Mouse (Mus musculus): ENCODE measurements at regions not wholly inside any gene's neighbourhood (a gene's known extent, or its start where the extent isn't known, plus 50 kb on each side); places are given as distances from the start of the nearest gene placed in this dataset.

GRCm38 (mm10) chr19:21144659-21145283, 127.3 kb upstream of the Zfand5 start:
- Histone ChIP-seq H3K27me3 (no peaks in the 10 kb centered on the region), H3K27ac (no peak overlapping the region), H3K36me3 (ENCODE audit: poor library complexity, severe bottlenecking) (no peaks in the 10 kb centered on the region), H3K9me3 (replicated peaks) (no peaks in the 10 kb centered on the region), H3K4me2 (no peak overlapping the region), H3K4me1 (peaks cover 8% of the 10 kb centered on the region; the same call in 1 of the 2 replicates), H3K4me3 (no peak overlapping the region), H3K9ac (no peak overlapping the region)
- peak; percentile 45; the same call in 1 of the 2 replicates for ATAC-seq
- 11% methylated on average over 13 of the region's 13 CpGs for WGBS

GRCm38 (mm10) chr19:21143970-21144595, 128.0 kb upstream of the Zfand5 start:
- peaks cover 8% of the 10 kb centered on the region; the same call in 1 of the 2 replicates for H3K4me1 ChIP-seq
- no peak overlapping the region for H3K9ac ChIP-seq
- ATAC-seq = no peak
- no peak overlapping the region for H3K4me2 ChIP-seq
- WGBS = 39% methylated on average over 7 of the region's 7 CpGs
- no peak overlapping the region for H3K4me3 ChIP-seq
- no peak overlapping the region for H3K27ac ChIP-seq
- no peaks in the 10 kb centered on the region for H3K9me3 ChIP-seq (replicated peaks)
- no peaks in the 10 kb centered on the region for H3K27me3 ChIP-seq
- no peaks in the 10 kb centered on the region for H3K36me3 ChIP-seq (ENCODE audit: poor library complexity, severe bottlenecking)

DNA sequence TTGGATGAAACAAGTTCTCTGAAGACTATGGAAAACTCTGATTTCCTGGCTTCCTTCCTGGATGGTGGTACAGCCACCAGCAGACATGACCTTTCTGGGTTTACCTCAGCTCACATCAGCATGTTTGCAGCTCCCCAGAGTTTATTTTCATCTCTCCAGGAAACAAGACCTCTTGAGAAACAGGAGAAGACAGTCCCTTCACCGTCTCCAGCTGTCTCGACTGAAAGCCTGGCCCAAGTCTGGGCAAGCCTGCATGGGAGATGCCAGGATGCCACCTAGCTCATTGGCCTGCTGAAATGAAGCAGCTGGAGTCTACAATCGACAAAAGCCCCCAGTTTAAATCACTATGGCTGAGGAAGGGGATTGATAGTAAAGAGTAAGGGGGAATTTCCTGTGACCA, 131.6 kb upstream of the Zfand5 start:
- H3K4me1 ChIP-seq = peaks cover 20% of the 10 kb centered on the region
- H3K9me3 ChIP-seq (replicated peaks) = no peaks in the 10 kb centered on the region
- no peaks in the 10 kb centered on the region for H3K36me3 ChIP-seq (ENCODE audit: poor library complexity, severe bottlenecking)
- WGBS = 81% methylated on average over 3 of the region's 3 CpGs
- no peak overlapping the region for H3K4me2 ChIP-seq
- no peak for ATAC-seq
- no peaks in the 10 kb centered on the region for H3K27me3 ChIP-seq
- no peak overlapping the region for H3K4me3 ChIP-seq
- H3K9ac ChIP-seq = no peak overlapping the region
- H3K27ac ChIP-seq = no peak overlapping the region

DNA sequence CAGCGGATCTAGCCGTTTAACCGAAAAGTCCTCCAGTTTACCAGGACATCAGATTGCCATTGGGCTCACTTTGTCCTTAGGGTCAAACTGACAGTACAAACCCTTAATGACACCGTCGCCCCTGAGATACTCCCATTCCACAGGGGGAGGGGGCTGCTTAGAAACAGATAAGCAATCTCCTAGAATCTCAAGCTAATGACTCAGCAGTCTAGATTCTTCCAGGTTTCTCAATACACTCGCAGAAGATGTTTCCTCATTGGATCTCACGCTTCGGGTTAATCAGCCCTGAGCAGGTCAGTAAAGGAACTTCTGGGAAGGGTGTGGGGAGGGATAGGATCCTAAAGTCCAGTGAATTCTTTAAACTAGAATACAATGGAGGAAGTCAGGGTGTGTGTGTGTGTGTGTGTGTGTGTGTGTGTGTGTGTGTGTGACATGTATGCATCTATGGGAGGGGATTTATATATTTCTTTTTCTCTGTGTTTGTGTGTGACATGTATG, 133.0 kb upstream of the Zfand5 start:
- WGBS = 86% methylated on average over 8 of the region's 8 CpGs
- no peak for ATAC-seq
- no peaks in the 10 kb centered on the region for H3K36me3 ChIP-seq (ENCODE audit: poor library complexity, severe bottlenecking)
- H3K27me3 ChIP-seq = no peaks in the 10 kb centered on the region
- no peak overlapping the region for H3K27ac ChIP-seq
- no peak overlapping the region for H3K4me3 ChIP-seq
- H3K4me2 ChIP-seq = no peak overlapping the region
- H3K4me1 ChIP-seq = peaks cover 17% of the 10 kb centered on the region
- H3K9me3 ChIP-seq (replicated peaks) = no peaks in the 10 kb centered on the region
- H3K9ac ChIP-seq = no peak overlapping the region

- no peaks in the 10 kb centered on the region for H3K9me3 ChIP-seq (replicated peaks)
- no peak overlapping the region for H3K4me3 ChIP-seq
- no peaks in the 10 kb centered on the region for H3K36me3 ChIP-seq (ENCODE audit: poor library complexity, severe bottlenecking)
- H3K9ac ChIP-seq = no peak overlapping the region
- 68% methylated on average over 1 of the region's 1 CpGs for WGBS
- no peak for ATAC-seq
- no peak overlapping the region for H3K27ac ChIP-seq
- no peak overlapping the region for H3K4me2 ChIP-seq
- H3K27me3 ChIP-seq = no peaks in the 10 kb centered on the region
- peaks cover 17% of the 10 kb centered on the region for H3K4me1 ChIP-seq
Measured at GRCm38 (mm10) chr19:21136756-21137155, 135.3 kb upstream of the Zfand5 start.

DNA sequence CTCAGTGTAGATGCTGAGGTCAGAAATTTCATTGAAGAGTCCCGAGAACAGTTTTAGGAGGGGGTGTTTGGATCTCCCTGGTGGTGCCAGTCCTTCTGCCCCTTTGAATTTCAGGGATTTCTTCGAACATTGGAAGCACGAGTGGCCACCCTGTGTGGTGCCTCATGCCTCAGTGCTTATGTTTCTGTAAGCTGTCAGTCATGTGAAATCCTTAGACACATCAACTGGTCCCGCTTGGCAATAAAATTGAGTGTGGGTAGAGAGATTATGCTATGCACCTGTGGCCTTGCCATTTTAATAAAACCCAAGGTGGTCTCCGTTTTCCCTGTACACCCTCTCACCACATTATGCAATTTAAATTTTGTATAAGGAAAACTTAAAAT, 136.1 kb upstream of the Zfand5 start:
- H3K4me3 ChIP-seq = no peak overlapping the region
- H3K36me3 ChIP-seq (ENCODE audit: poor library complexity, severe bottlenecking) = no peaks in the 10 kb centered on the region
- H3K27ac ChIP-seq = no peak overlapping the region
- 30% methylated on average over 5 of the region's 5 CpGs for WGBS
- H3K9me3 ChIP-seq (replicated peaks) = no peaks in the 10 kb centered on the region
- no peak overlapping the region for H3K4me2 ChIP-seq
- peak; percentile 59; the same call in 1 of the 2 replicates for ATAC-seq
- H3K9ac ChIP-seq = no peak overlapping the region
- no peaks in the 10 kb centered on the region for H3K27me3 ChIP-seq
- peaks cover 17% of the 10 kb centered on the region for H3K4me1 ChIP-seq

DNA sequence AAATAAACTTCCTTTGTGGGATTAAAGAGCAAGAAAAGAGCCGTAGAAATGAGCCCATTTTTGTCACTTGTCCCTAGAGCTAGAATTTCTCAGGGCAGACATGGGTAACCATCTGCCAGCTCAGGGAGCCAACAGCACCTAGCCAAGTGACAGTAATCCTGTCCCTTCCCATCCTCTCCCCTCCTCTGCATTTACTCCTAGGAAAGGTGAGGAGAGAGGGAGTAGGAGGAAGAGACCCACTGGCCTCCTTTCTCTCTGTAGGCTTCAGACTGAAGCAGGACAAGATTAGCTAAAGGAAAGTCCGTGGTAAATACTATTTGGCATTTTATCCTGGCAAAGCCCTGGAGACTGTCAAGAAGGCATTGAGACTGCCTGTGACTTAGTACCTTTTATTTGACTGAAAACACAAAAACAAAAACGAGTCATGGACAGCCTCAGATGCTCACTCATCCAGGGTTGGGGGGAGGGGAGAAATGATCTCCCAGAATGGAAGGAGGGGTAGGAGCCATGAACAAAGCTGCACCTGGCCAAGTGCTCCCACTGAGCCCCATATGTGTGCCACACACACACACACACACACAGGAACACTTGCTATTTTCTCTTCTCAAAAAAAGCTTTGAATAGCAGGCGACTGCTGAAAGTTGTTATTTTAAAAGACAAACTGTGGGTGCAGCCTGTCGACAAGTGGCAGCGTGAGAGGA, 136.6 kb upstream of the Zfand5 start:
- no peak overlapping the region for H3K4me3 ChIP-seq
- no peaks in the 10 kb centered on the region for H3K9me3 ChIP-seq (replicated peaks)
- H3K36me3 ChIP-seq (ENCODE audit: poor library complexity, severe bottlenecking) = no peaks in the 10 kb centered on the region
- H3K4me2 ChIP-seq = no peak overlapping the region
- H3K27ac ChIP-seq = no peak overlapping the region; the same call in 1 of the 2 replicates
- 17% methylated on average over 6 of the region's 6 CpGs for WGBS
- H3K27me3 ChIP-seq = no peaks in the 10 kb centered on the region
- peak; percentile 73 for ATAC-seq
- H3K4me1 ChIP-seq = peaks cover 17% of the 10 kb centered on the region
- H3K9ac ChIP-seq = no peak overlapping the region

- H3K36me3 ChIP-seq (ENCODE audit: poor library complexity, severe bottlenecking) = no peaks in the 10 kb centered on the region
- H3K9me3 ChIP-seq (replicated peaks) = no peaks in the 10 kb centered on the region
- 88% methylated on average over 5 of the region's 5 CpGs for WGBS
- no peaks in the 10 kb centered on the region for H3K27me3 ChIP-seq
- no peak overlapping the region for H3K4me2 ChIP-seq
- H3K9ac ChIP-seq = no peak overlapping the region
- no peak overlapping the region for H3K27ac ChIP-seq
- no peak for ATAC-seq
- no peak overlapping the region for H3K4me3 ChIP-seq
- no peaks in the 10 kb centered on the region for H3K4me1 ChIP-seq
Measured at GRCm38 (mm10) chr19:21129653-21130052, 142.4 kb upstream of the Zfand5 start.

- no peaks in the 10 kb centered on the region for H3K27me3 ChIP-seq
Measured at GRCm38 (mm10) chr19:21127079-21127745, 144.9 kb upstream of the Zfand5 start.

GRCm38 (mm10) chr19:21126670-21127069, 145.4 kb upstream of the Zfand5 start:
- Histone ChIP-seq H3K9ac (no peak overlapping the region), H3K4me1 (no peaks in the 10 kb centered on the region), H3K27ac (no peak overlapping the region), H3K9me3 (replicated peaks) (no peaks in the 10 kb centered on the region), H3K36me3 (ENCODE audit: poor library complexity, severe bottlenecking) (no peaks in the 10 kb centered on the region), H3K4me3 (no peak overlapping the region), H3K27me3 (no peaks in the 10 kb centered on the region), H3K4me2 (no peak overlapping the region)
- ATAC-seq = no peak
- 85% methylated on average over 2 of the region's 2 CpGs for WGBS

More at GRCm38 (mm10) chr19:21127079-21127745, 144.9 kb upstream of the Zfand5 start:
- no peak overlapping the region for H3K4me2 ChIP-seq
- no peak overlapping the region for H3K9ac ChIP-seq
- WGBS = 91% methylated on average over 8 of the region's 8 CpGs
- no peaks in the 10 kb centered on the region for H3K9me3 ChIP-seq (replicated peaks)
- no peak overlapping the region for H3K4me3 ChIP-seq
- no peaks in the 10 kb centered on the region for H3K36me3 ChIP-seq (ENCODE audit: poor library complexity, severe bottlenecking)
- H3K4me1 ChIP-seq = no peaks in the 10 kb centered on the region
- no peak overlapping the region for H3K27ac ChIP-seq
- no peak for ATAC-seq

DNA sequence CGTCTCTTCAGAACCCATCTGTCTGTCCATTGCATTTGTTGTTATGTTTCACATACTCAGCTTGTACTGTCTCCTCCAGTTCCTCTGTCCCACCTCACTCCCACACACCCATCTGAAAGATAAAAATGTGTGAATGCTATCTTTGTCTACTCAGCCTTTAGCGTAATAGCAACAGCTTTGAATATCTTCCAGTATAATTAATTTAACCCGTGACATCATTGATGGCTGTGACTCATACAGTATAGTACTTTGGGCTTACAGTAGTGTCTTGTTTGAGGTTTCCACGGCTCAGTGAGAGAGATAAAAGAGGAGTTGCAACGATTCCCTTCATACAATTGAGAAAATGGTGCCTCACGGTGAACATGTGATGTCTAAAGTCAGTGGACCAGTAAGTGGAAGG, 152.6 kb upstream of the Zfand5 start:
- WGBS = 78% methylated on average over 6 of the region's 6 CpGs
- H3K4me2 ChIP-seq = no peak overlapping the region
- no peak overlapping the region for H3K4me3 ChIP-seq
- H3K27ac ChIP-seq = no peak overlapping the region
- no peak overlapping the region for H3K9ac ChIP-seq
- no peaks in the 10 kb centered on the region for H3K9me3 ChIP-seq (replicated peaks)
- H3K4me1 ChIP-seq = no peaks in the 10 kb centered on the region
- H3K36me3 ChIP-seq (ENCODE audit: poor library complexity, severe bottlenecking) = no peaks in the 10 kb centered on the region
- no peaks in the 10 kb centered on the region for H3K27me3 ChIP-seq
- ATAC-seq = 0 out of 2 replicates have a peak, but pooled peaks have one; percentile 33

GRCm38 (mm10) chr19:21118782-21119181, 153.3 kb upstream of the Zfand5 start:
- no peak for ATAC-seq
- H3K4me2 ChIP-seq = no peak overlapping the region
- no peaks in the 10 kb centered on the region for H3K27me3 ChIP-seq
- H3K4me1 ChIP-seq = no peaks in the 10 kb centered on the region
- no peaks in the 10 kb centered on the region for H3K9me3 ChIP-seq (replicated peaks)
- H3K36me3 ChIP-seq (ENCODE audit: poor library complexity, severe bottlenecking) = no peaks in the 10 kb centered on the region
- H3K4me3 ChIP-seq = no peak overlapping the region
- no peak overlapping the region for H3K9ac ChIP-seq
- WGBS = 78% methylated on average over 4 of the region's 4 CpGs
- H3K27ac ChIP-seq = no peak overlapping the region
